Mouse (Mus musculus) left cerebral cortex, postnatal 14 days (tissue): ENCODE measurements around the gene Gm3269. TPM values are rescaled to one million over a fixed set of nuclear protein-coding genes. Genes with fewer than 3 reads are reported as not detected.
"Not testable (repeated sequence)": the region's sequence is repeated elsewhere in the genome, so short reads cannot be mapped to it uniquely, and the experiment has no call there.

Experiments
- DNase-seq, 2 experiments: peaks; one replicate each; pipeline ENCODE4 v3.0.0; 2021 to 2022; ENCODE audit warnings: low spot score in 2 of 2, mixed read lengths in 1 of 2
- intact Hi-C: fragments of 180-260 bp; cut with DNase I; formaldehyde crosslinking; loops from one replicate; pipeline ENCODE4 v1.15.1; 2025
- long read RNA-seq, 2 experiments: library from polyadenylated mRNA; stranded (forward); transcript quantifications; one replicate each; pipeline ENCODE4 v2.0.0; 2021
- total RNA-seq, 2 experiments: library from RNA; stranded (reverse); gene quantifications; 2 replicates each; pipeline ENCODE4 v1.2.3; 2021

Gm3269 gene
- not detected for total RNA-seq
- long read RNA-seq, experiment 1: 0 reads
- long read RNA-seq, experiment 2: 0 reads

DNA sequence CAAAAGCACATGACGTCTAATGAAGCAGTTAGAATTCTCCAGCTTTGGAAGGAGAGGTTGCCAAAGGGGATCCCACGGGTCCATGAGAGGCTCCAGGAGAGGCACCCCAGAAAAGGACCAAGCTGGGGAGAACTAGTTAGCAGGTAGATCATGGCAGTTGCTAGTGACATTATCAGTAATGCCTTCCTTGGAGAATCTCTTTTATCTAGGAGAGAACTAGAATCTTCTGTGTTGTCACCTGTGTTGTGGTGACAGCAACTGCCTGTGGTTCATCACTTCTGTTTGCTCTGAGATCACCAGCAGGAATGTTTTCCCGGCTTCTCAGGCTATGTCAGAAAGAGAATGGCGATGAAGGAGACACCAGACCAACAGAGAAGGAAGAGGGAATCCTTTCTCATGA is at the start of gene Gm3269:
Gene Gm3269, plus strand, starts transcription at position 301 of the 400 bp plus-strand sequence.
- DNase-seq, intact Hi-C loops: not testable (repeated sequence)

GRCm38 (mm10) chr14:4806421-4806820 is 31.5 kb upstream of the Gm3269 start:
- peak; percentile 1 to 9 for DNase-seq
- intact Hi-C loops: not testable (repeated sequence)

DNA sequence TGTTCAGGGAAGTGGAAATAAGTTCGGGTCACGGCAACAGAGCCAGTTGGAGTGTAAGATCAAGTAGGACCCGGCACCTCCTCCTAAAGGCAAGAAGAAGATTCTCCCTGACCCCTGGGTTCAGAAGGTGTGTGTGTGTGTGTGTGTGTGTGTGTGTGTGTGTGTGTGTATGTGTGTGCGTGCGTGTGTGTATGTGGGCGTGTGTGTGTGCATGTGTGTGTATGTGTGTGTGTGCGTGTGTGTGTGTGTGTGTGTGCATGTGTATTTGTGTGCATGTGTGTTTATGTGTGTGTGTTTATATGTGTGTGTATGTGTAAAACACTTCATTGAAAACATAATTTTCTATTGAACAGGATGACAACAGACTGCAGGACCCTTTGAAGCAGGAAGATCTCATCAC is 16.0 kb upstream of the Gm3269 start:
- intact Hi-C loops, DNase-seq: not testable (repeated sequence)

- intact Hi-C loops: not testable (repeated sequence)
- DNase-seq: peak in 1 of 2 experiments; percentile 1
These were observed 17.5 kb downstream of the Gm3269 start, which contains the start of gene Gm3264 for GRCm38 (mm10) chr14:4855299-4855980. TSS of gene Gm3264 (plus strand) at chr14:4855576.

DNA sequence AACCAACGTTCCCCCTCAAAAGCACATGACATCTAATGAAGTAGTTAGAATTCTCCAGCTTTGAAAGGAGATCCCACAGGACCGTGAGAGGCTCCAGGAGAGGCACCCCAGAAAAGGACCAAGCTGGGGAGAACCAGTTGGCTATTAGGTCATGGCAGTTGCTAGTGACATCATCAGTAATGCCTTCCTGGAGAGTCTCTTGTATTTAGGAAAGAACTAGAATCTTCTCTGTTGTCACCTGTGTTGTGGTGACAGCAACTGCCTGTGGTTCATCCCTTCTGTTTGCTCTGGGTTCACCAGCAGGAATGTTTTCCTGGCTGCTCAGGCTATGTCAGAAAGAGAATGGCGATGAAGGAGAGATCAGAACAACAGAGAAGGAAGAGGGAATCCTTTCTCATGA is 54.2 kb downstream of the Gm3269 start, which contains the start of gene Gm3278:
Gene Gm3278, plus strand, starts transcription at position 301 of the 400 bp plus-strand sequence.
- DNase-seq, intact Hi-C loops: not testable (repeated sequence)

Other genes starting within 250 kb of the Gm3269 start
- gene Gm8159, start 205.8 kb upstream of the Gm3269 start, total RNA-seq: under 1 TPM in 1 of 2 experiments, not detected in 1; 0.31 TPM
- gene Gm3239, start 173.9 kb upstream of the Gm3269 start, total RNA-seq: under 1 TPM in 1 of 2 experiments, not detected in 1; 0.40 TPM
- gene Gm7876, start 128.9 kb upstream of the Gm3269 start, total RNA-seq: not detected
- under 1 TPM; 0.18 to 0.38 TPM for gene Gm3252, start 111.3 kb upstream of the Gm3269 start, total RNA-seq
- not detected for gene Gm9602, start 61.8 kb upstream of the Gm3269 start, total RNA-seq
- 1 to 10 TPM; 7.5 to 8.5 TPM for gene Gm3264, start 17.5 kb downstream of the Gm3269 start, total RNA-seq
- not detected for gene Gm3278, start 54.3 kb downstream of the Gm3269 start, total RNA-seq
- not detected for gene Gm8297, start 145.8 kb downstream of the Gm3269 start, total RNA-seq
- gene Gm3298, start 177.8 kb downstream of the Gm3269 start, total RNA-seq: not detected
- not detected for gene 4930555G01Rik, start 212.5 kb downstream of the Gm3269 start, total RNA-seq
- gene Gm8281, start 232.9 kb downstream of the Gm3269 start, total RNA-seq: 1 to 10 TPM; 2.7 to 3.1 TPM